Mouse (Mus musculus): ENCODE measurements around the gene Marveld1. TPM values are rescaled to one million over a fixed set of nuclear protein-coding genes. Genes with fewer than 3 reads are reported as not detected.

Marveld1 gene
- polyA plus RNA-seq, 1 experiment, result 11.7 TPM

- Histone ChIP-seq H3K27me3 (ENCODE audit: control insufficient read depth, insufficient read depth, low read length) (no peaks in the 10 kb centered on the region), H3K4me3 (replicated peaks; ENCODE audit: insufficient read depth, low read depth, low read length) (no peak overlapping the region), H3K27ac (ENCODE audit: insufficient read depth, low read length) (no peak overlapping the region), H3K4me1 (ENCODE audit: control insufficient read depth, insufficient read depth, low read length) (peaks cover 17% of the 10 kb centered on the region)
- no peak for DNase-seq
- TF ChIP-seq CTCF (IDR thresholded peaks at IDR 0.05; ENCODE audit: borderline replicate concordance, insufficient read depth, low read depth, low read length), result no peak
- TF ChIP-seq POLR2A (IDR thresholded peaks at IDR 0.05; ENCODE audit: borderline replicate concordance, insufficient read depth, low read length), result no peak
- WGBS, result 88% methylated on average over 11 of the region's 11 CpGs
Observed at GRCm38 (mm10) chr19:42125501-42126218, 21.5 kb upstream of the Marveld1 start.

- no peaks in the 10 kb centered on the region for H3K27me3 ChIP-seq (ENCODE audit: control insufficient read depth, insufficient read depth, low read length)
- no peak for DNase-seq
- H3K4me1 ChIP-seq (ENCODE audit: control insufficient read depth, insufficient read depth, low read length), result peaks cover 17% of the 10 kb centered on the region
- H3K27ac ChIP-seq (ENCODE audit: insufficient read depth, low read length), result no peak overlapping the region
- no peak for TF ChIP-seq POLR2A (IDR thresholded peaks at IDR 0.05; ENCODE audit: borderline replicate concordance, insufficient read depth, low read length)
- no peak for TF ChIP-seq CTCF (IDR thresholded peaks at IDR 0.05; ENCODE audit: borderline replicate concordance, insufficient read depth, low read depth, low read length)
- WGBS, result 91% methylated on average over 6 of the region's 6 CpGs
- no peak overlapping the region for H3K4me3 ChIP-seq (replicated peaks; ENCODE audit: insufficient read depth, low read depth, low read length)
Observed at GRCm38 (mm10) chr19:42126219-42126605, 21.0 kb upstream of the Marveld1 start.

GRCm38 (mm10) chr19:42127024-42127423 is 20.2 kb upstream of the Marveld1 start:
- no peak for DNase-seq
- H3K27ac ChIP-seq (ENCODE audit: insufficient read depth, low read length), result no peak overlapping the region
- no peak overlapping the region for H3K4me3 ChIP-seq (replicated peaks; ENCODE audit: insufficient read depth, low read depth, low read length)
- TF ChIP-seq POLR2A (IDR thresholded peaks at IDR 0.05; ENCODE audit: borderline replicate concordance, insufficient read depth, low read length) (no peak), CTCF (IDR thresholded peaks at IDR 0.05; ENCODE audit: borderline replicate concordance, insufficient read depth, low read depth, low read length) (no peak)
- 93% methylated on average over 5 of the region's 5 CpGs for WGBS
- H3K4me1 ChIP-seq (ENCODE audit: control insufficient read depth, insufficient read depth, low read length), result peaks cover 17% of the 10 kb centered on the region
- H3K27me3 ChIP-seq (ENCODE audit: control insufficient read depth, insufficient read depth, low read length), result no peaks in the 10 kb centered on the region

- Histone ChIP-seq H3K27ac (ENCODE audit: insufficient read depth, low read length) (peak overlapping the region; percentile 76), H3K4me3 (replicated peaks; ENCODE audit: insufficient read depth, low read depth, low read length) (peak overlapping the region; percentile 66), H3K4me1 (ENCODE audit: control insufficient read depth, insufficient read depth, low read length) (peaks cover 17% of the 10 kb centered on the region), H3K27me3 (ENCODE audit: control insufficient read depth, insufficient read depth, low read length) (no peaks in the 10 kb centered on the region)
- TF ChIP-seq POLR2A (IDR thresholded peaks at IDR 0.05; ENCODE audit: borderline replicate concordance, insufficient read depth, low read length) (no peak), CTCF (IDR thresholded peaks at IDR 0.05; ENCODE audit: borderline replicate concordance, insufficient read depth, low read depth, low read length) (no peak)
- DNase-seq, result no peak
- WGBS, result 4% methylated on average over 23 of the region's 23 CpGs
Observed at GRCm38 (mm10) chr19:42128052-42128740, 19.0 kb upstream of the Marveld1 start.

GRCm38 (mm10) chr19:42128787-42129508 is 18.3 kb upstream of the Marveld1 start, which contains the start of gene Avpi1:
Gene Avpi1 (minus strand): TSS chr19:42129059.
- H3K27me3 ChIP-seq (ENCODE audit: control insufficient read depth, insufficient read depth, low read length), result no peaks in the 10 kb centered on the region
- H3K27ac ChIP-seq (ENCODE audit: insufficient read depth, low read length), result peak within 1 kb of the TSS; percentile 82
- peak; percentile 97 to 99 for DNase-seq
- WGBS, result under 1% methylated on average over 54 of the region's 54 CpGs
- peak within 1 kb of the TSS; percentile 66 for H3K4me3 ChIP-seq (replicated peaks; ENCODE audit: insufficient read depth, low read depth, low read length)
- TF ChIP-seq CTCF (IDR thresholded peaks at IDR 0.05; ENCODE audit: borderline replicate concordance, insufficient read depth, low read depth, low read length), result no peak
- peak; percentile 71 for TF ChIP-seq POLR2A (IDR thresholded peaks at IDR 0.05; ENCODE audit: borderline replicate concordance, insufficient read depth, low read length)
- peaks cover 17% of the 10 kb centered on the region for H3K4me1 ChIP-seq (ENCODE audit: control insufficient read depth, insufficient read depth, low read length)

- WGBS, result 9% methylated on average over 14 of the region's 14 CpGs
- peak in 1 of 2 experiments; percentile 32 for DNase-seq
- Histone ChIP-seq H3K27ac (ENCODE audit: insufficient read depth, low read length) (peak overlapping the region; percentile 82), H3K4me1 (ENCODE audit: control insufficient read depth, insufficient read depth, low read length) (peaks cover 12% of the 10 kb centered on the region), H3K27me3 (ENCODE audit: control insufficient read depth, insufficient read depth, low read length) (no peaks in the 10 kb centered on the region), H3K4me3 (replicated peaks; ENCODE audit: insufficient read depth, low read depth, low read length) (peak overlapping the region; percentile 66)
- no peak for TF ChIP-seq POLR2A (IDR thresholded peaks at IDR 0.05; ENCODE audit: borderline replicate concordance, insufficient read depth, low read length)
- no peak for TF ChIP-seq CTCF (IDR thresholded peaks at IDR 0.05; ENCODE audit: borderline replicate concordance, insufficient read depth, low read depth, low read length)
Observed at GRCm38 (mm10) chr19:42129509-42130293, 17.5 kb upstream of the Marveld1 start.

- H3K4me1 ChIP-seq (ENCODE audit: control insufficient read depth, insufficient read depth, low read length), result peaks cover 10% of the 10 kb centered on the region
- H3K27ac ChIP-seq (ENCODE audit: insufficient read depth, low read length), result peak overlapping the region; percentile 58
Observed at GRCm38 (mm10) chr19:42130294-42130606, 16.9 kb upstream of the Marveld1 start.

More at GRCm38 (mm10) chr19:42130294-42130606, 16.9 kb upstream of the Marveld1 start:
- no peak for DNase-seq
- Histone ChIP-seq H3K27me3 (ENCODE audit: control insufficient read depth, insufficient read depth, low read length) (no peaks in the 10 kb centered on the region), H3K4me3 (replicated peaks; ENCODE audit: insufficient read depth, low read depth, low read length) (no peak overlapping the region)
- WGBS, result 13% methylated on average over 3 of the region's 3 CpGs
- no peak for TF ChIP-seq CTCF (IDR thresholded peaks at IDR 0.05; ENCODE audit: borderline replicate concordance, insufficient read depth, low read depth, low read length)
- no peak for TF ChIP-seq POLR2A (IDR thresholded peaks at IDR 0.05; ENCODE audit: borderline replicate concordance, insufficient read depth, low read length)

Measured in cerebellum, adult 2 months (tissue).